Mouse (Mus musculus): ENCODE measurements around the gene Zfp945.

DNA sequence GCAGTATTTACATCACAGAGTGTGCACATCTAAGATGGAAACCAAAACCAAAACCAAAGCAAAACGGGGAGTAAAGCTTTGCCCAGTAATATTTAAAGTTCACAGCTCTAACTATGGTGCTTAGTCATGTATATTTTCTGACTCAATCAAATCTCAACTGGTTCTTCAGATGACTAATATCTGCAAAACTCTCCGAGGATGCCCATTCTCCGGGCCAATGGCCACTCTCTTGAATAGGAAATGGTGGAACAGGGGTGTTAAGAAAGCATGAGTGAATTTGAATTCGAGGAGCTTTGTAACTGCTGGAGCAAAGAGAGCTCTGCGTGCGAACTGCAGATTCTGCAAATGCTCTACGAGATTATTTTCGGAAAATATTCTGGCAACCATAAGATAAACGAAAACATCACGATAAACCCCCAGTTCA is 501 bp downstream of the Zfp945 start:
- no peak for TF ChIP-seq NANOG (IDR thresholded peaks at IDR 0.05; ENCODE audit: borderline replicate concordance, low read length)
- no peak for TF ChIP-seq CTCF (conservative IDR thresholded peaks at IDR 0.05; ENCODE audit: low read length)
